Mouse (Mus musculus): ENCODE results near the gene Esr2. TPM values are rescaled to one million over a fixed set of nuclear protein-coding genes. Genes with fewer than 3 reads are reported as not detected.
"Not testable (repeated sequence)": the region's sequence is repeated elsewhere in the genome, so short reads cannot be mapped to it uniquely, and the experiment has no call there.

The Esr2 gene
- polyA plus RNA-seq, 1 experiment from 2014 or later = 0.05 TPM

DNA sequence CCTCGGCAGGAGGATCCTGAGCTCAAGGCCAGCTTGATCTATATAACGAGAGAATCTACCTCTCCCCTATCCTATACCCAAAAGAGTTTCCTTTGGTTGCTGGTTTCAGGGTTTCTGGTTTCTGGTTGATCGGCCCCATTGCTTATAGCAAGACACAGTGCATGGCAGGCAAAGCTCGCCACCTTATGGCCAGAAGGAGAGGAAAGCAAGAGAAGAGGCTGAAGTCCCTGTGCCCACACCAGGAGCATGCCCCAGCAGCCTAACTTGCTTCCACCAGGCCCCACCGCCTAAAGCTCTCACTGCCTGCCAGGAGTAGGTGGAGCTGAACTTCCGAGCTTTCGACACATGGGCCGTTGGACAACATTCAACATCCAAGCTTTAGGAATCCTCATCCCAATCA is 10.8 kb upstream of the Esr2 start:
- H3K27me3 ChIP-seq = no peaks in the 10 kb centered on the region
- H3K36me3 ChIP-seq = no peaks in the 10 kb centered on the region
- no peaks in the 10 kb centered on the region for H3K4me1 ChIP-seq (replicated peaks)
- no peaks in the 10 kb centered on the region for H3K9me3 ChIP-seq (replicated peaks)
- H3K4me3 ChIP-seq (replicated peaks) = no peak overlapping the region
- ATAC-seq (ENCODE audit: low read depth) = no peak
- no peak overlapping the region for H3K27ac ChIP-seq
- no peak for DNase-seq
- H3K9ac ChIP-seq = no peak overlapping the region
- no peak overlapping the region for H3K4me2 ChIP-seq
- WGBS (ENCODE audit: insufficient replicate concordance) = 38% methylated on average over 8 of the region's 8 CpGs

DNA sequence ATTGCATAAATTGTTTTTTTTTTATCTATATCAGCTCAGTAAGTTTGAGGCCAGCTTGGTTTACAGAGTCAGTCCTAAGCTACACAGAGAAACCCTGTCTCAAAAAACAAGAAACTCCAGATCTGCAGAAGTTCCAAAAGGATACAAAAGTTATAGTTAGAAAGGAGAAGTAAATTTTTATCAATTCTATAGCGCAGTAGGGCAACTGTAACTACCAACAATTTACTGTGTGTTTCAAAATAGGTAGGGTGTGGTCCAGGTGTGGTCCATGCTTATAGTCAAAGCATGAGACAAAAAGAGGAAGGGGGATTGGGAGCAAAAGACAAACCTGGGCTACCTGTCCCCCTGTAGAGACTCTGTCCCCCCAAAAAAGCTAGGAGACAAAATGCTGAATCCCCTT is 9.4 kb upstream of the Esr2 start:
- no peak overlapping the region for H3K4me3 ChIP-seq (replicated peaks)
- no peaks in the 10 kb centered on the region for H3K27me3 ChIP-seq
- no peaks in the 10 kb centered on the region for H3K36me3 ChIP-seq
- no peak for DNase-seq
- ATAC-seq (ENCODE audit: low read depth) = no peak
- WGBS (ENCODE audit: insufficient replicate concordance) = 76% methylated on average over 1 of the region's 1 CpGs
- no peaks in the 10 kb centered on the region for H3K4me1 ChIP-seq (replicated peaks)
- H3K27ac ChIP-seq = no peak overlapping the region
- no peaks in the 10 kb centered on the region for H3K9me3 ChIP-seq (replicated peaks)
- H3K9ac ChIP-seq = no peak overlapping the region
- H3K4me2 ChIP-seq = no peak overlapping the region

- H3K9ac ChIP-seq = no peak overlapping the region
- no peaks in the 10 kb centered on the region for H3K9me3 ChIP-seq (replicated peaks)
- no peak overlapping the region for H3K27ac ChIP-seq
- H3K27me3 ChIP-seq = no peaks in the 10 kb centered on the region
- H3K4me2 ChIP-seq = no peak overlapping the region
- 53% methylated on average over 10 of the region's 10 CpGs for WGBS (ENCODE audit: insufficient replicate concordance)
- H3K4me1 ChIP-seq (replicated peaks) = no peaks in the 10 kb centered on the region
- H3K36me3 ChIP-seq = no peaks in the 10 kb centered on the region
- H3K4me3 ChIP-seq (replicated peaks) = no peak overlapping the region
- ATAC-seq (ENCODE audit: low read depth) (no peak), DNase-seq (no peak)
Measured at GRCm38 (mm10) chr12:76185167-76185816, 8.2 kb upstream of the Esr2 start.

DNA sequence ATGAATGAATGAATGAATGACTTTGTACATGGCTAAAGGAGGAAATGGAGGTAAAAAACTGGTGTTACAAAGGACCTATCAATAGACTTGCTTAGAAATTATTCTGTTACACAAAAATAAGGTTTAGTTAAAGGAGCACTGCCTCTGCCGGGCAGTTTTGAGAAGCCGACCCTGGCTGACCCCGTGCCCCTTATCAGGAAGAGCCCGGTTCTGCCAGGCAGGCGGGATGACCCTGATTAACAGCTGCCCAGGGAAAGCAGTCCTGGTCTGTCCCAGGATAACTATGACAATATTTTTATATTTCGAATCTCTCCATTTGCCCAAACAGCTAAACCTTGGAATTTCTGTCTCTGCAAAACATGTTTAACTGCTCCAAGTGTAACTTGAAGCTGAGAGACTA is 7.2 kb upstream of the Esr2 start:
- H3K4me1 ChIP-seq (replicated peaks) = no peaks in the 10 kb centered on the region
- H3K9me3 ChIP-seq (replicated peaks) = no peaks in the 10 kb centered on the region
- WGBS (ENCODE audit: insufficient replicate concordance) = 46% methylated on average over 6 of the region's 6 CpGs
- no peaks in the 10 kb centered on the region for H3K27me3 ChIP-seq
- no peak overlapping the region for H3K4me3 ChIP-seq (replicated peaks)
- no peak overlapping the region for H3K27ac ChIP-seq
- H3K36me3 ChIP-seq = no peaks in the 10 kb centered on the region
- H3K9ac ChIP-seq = no peak overlapping the region
- no peak for ATAC-seq (ENCODE audit: low read depth)
- no peak overlapping the region for H3K4me2 ChIP-seq
- no peak for DNase-seq

GRCm38 (mm10) chr12:76182831-76183230 is 5.8 kb upstream of the Esr2 start:
- Histone ChIP-seq H3K36me3 (no peaks in the 10 kb centered on the region), H3K4me1 (replicated peaks) (no peaks in the 10 kb centered on the region), H3K9me3 (replicated peaks) (no peaks in the 10 kb centered on the region), H3K4me2 (no peak overlapping the region), H3K4me3 (replicated peaks) (no peak overlapping the region), H3K27ac (no peak overlapping the region), H3K9ac (no peak overlapping the region), H3K27me3 (peaks cover 4% of the 10 kb centered on the region; the same call in 1 of the 2 replicates)
- DNase-seq (no peak), ATAC-seq (ENCODE audit: low read depth) (no peak)
- WGBS (ENCODE audit: insufficient replicate concordance) = 66% methylated on average over 6 of the region's 6 CpGs

DNA sequence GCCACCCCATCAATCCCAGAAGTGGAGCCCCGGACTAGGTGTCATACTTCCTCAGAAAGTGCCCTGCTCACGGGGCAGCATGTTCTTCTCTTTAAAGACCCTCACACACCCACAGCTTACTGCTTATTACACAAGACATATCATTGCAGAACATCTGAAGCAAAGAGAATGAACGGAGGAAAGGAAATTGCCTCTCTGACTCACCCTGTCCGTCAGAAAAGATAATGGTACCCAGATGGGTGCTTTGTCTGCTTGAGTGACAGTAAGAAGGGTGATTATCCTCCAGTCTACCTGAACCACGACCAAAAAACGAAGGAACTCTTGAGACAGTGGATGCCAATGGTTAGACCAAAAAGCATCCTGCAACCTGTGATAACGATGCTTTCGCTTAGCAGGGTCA is 4.4 kb upstream of the Esr2 start:
- H3K9me3 ChIP-seq (replicated peaks) = no peaks in the 10 kb centered on the region
- WGBS (ENCODE audit: insufficient replicate concordance) = 33% methylated on average over 8 of the region's 8 CpGs
- no peak overlapping the region for H3K27ac ChIP-seq
- H3K36me3 ChIP-seq = no peaks in the 10 kb centered on the region
- DNase-seq (no peak), ATAC-seq (ENCODE audit: low read depth) (no peak)
- no peak overlapping the region for H3K9ac ChIP-seq
- H3K27me3 ChIP-seq = peaks cover 18% of the 10 kb centered on the region
- peaks cover 6% of the 10 kb centered on the region; the same call in 1 of the 2 replicates for H3K4me1 ChIP-seq (replicated peaks)
- H3K4me3 ChIP-seq (replicated peaks) = no peak overlapping the region
- H3K4me2 ChIP-seq = no peak overlapping the region

- Histone ChIP-seq H3K9ac (no peak overlapping the region), H3K4me3 (replicated peaks) (no peak overlapping the region), H3K27ac (no peak overlapping the region), H3K27me3 (peaks cover 28% of the 10 kb centered on the region), H3K9me3 (replicated peaks) (no peaks in the 10 kb centered on the region), H3K4me1 (replicated peaks) (peaks cover 6% of the 10 kb centered on the region; the same call in 1 of the 2 replicates), H3K36me3 (no peaks in the 10 kb centered on the region), H3K4me2 (no peak overlapping the region)
- ATAC-seq (ENCODE audit: low read depth) (no peak), DNase-seq (no peak)
- 58% methylated on average over 6 of the region's 6 CpGs for WGBS (ENCODE audit: insufficient replicate concordance)
Measured at GRCm38 (mm10) chr12:76180442-76180841, 3.4 kb upstream of the Esr2 start.

GRCm38 (mm10) chr12:76179527-76179926 is 2.5 kb upstream of the Esr2 start:
- no peak overlapping the region for H3K9ac ChIP-seq
- H3K27ac ChIP-seq = no peak overlapping the region
- no peak overlapping the region for H3K4me3 ChIP-seq (replicated peaks)
- no peak overlapping the region for H3K4me2 ChIP-seq
- H3K9me3 ChIP-seq (replicated peaks) = no peaks in the 10 kb centered on the region
- WGBS (ENCODE audit: insufficient replicate concordance) = 39% methylated on average over 4 of the region's 4 CpGs
- DNase-seq = no peak
- peaks cover 6% of the 10 kb centered on the region; the same call in 1 of the 2 replicates for H3K4me1 ChIP-seq (replicated peaks)
- peaks cover 34% of the 10 kb centered on the region for H3K27me3 ChIP-seq
- H3K36me3 ChIP-seq = no peaks in the 10 kb centered on the region
- no peak for ATAC-seq (ENCODE audit: low read depth)

- Histone ChIP-seq H3K4me1 (replicated peaks) (peaks cover 6% of the 10 kb centered on the region; the same call in 1 of the 2 replicates), H3K27ac (no peak overlapping the region), H3K9ac (no peak overlapping the region), H3K4me2 (no peak overlapping the region), H3K27me3 (peaks cover 36% of the 10 kb centered on the region), H3K4me3 (replicated peaks) (no peak overlapping the region), H3K36me3 (no peaks in the 10 kb centered on the region), H3K9me3 (replicated peaks) (no peaks in the 10 kb centered on the region)
- WGBS (ENCODE audit: insufficient replicate concordance) = 64% methylated on average over 5 of the region's 5 CpGs
- DNase-seq = no peak
- no peak for ATAC-seq (ENCODE audit: low read depth)
Measured at GRCm38 (mm10) chr12:76179051-76179450, 2.0 kb upstream of the Esr2 start.

DNA sequence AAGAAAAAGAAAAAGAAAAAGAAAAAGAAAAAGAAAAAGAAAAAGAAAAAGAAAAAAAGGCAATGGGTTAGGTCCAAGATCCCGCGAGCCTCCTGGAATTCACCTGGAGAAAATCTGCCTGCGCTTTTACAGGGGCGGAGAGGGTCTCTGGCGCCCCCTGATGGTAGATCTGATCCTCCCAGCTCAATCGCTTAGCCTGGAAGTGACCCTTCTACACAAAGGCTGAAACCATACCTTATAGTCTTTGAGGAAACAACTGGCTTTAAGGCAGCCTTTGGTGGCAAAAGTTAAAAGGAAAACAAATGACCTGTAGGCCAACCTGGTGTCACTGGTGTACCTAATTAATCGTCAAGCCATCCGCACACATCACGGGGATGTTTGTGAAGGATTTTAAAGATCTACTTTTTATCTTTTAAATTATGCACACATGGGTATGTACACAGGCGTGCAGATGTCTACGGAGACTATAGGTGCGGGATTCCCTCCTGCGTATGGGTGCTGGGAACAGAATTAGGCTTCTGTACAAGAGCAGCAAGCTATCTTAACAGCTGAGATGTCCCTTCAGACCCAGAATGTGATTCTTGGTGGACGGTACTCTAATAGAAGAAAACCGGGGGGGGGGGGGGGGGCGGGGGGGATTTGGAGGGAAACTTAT is 932 bp upstream of the Esr2 start:
- no peaks in the 10 kb centered on the region for H3K36me3 ChIP-seq
- WGBS (ENCODE audit: insufficient replicate concordance) = 38% methylated on average over 16 of the region's 16 CpGs
- no peaks in the 10 kb centered on the region for H3K9me3 ChIP-seq (replicated peaks)
- no peak overlapping the region for H3K27ac ChIP-seq
- H3K4me3 ChIP-seq (replicated peaks) = peak overlapping the region; percentile 39; the same call in 1 of the 2 replicates
- peaks cover 36% of the 10 kb centered on the region for H3K27me3 ChIP-seq
- H3K4me1 ChIP-seq (replicated peaks) = peaks cover 6% of the 10 kb centered on the region; the same call in 1 of the 2 replicates
- no peak overlapping the region for H3K9ac ChIP-seq
- no peak for ATAC-seq (ENCODE audit: low read depth)
- DNase-seq = peak; percentile 19
- H3K4me2 ChIP-seq = peak overlapping the region; percentile 65

DNA sequence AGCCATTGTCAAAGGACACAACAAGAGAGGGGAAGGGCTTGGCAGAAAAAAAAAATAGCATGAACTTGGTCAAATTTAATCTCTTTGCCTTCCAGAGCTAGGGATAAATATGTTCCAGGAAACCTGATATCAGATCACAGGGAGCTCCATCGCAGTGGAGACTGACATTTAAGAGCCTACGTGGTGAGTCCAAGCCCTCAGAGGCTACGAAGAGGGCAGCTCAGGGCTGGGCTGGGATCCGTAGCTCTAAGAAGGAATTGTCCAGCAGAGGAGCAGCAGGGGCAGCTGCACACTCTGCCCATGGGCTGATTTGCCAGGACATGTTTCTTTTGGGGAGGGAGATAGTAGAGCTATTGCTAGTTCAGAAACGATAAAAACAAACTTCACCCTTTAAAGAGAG is 11.4 kb downstream of the Esr2 start:
- Histone ChIP-seq H3K4me1 (replicated peaks) (no peaks in the 10 kb centered on the region), H3K36me3 (no peaks in the 10 kb centered on the region), H3K27me3 (no peaks in the 10 kb centered on the region), H3K4me2 (no peak overlapping the region), H3K9me3 (replicated peaks) (no peaks in the 10 kb centered on the region), H3K9ac (no peak overlapping the region), H3K4me3 (replicated peaks) (no peak overlapping the region), H3K27ac (no peak overlapping the region)
- ATAC-seq (ENCODE audit: low read depth) (no peak), DNase-seq (no peak)
- WGBS (ENCODE audit: insufficient replicate concordance) = 59% methylated on average over 5 of the region's 5 CpGs

GRCm38 (mm10) chr12:76152389-76152788 is 24.7 kb downstream of the Esr2 start:
- WGBS (ENCODE audit: insufficient replicate concordance) = 13% methylated on average over 30 of the region's 30 CpGs
- peak overlapping the region; percentile 43 for H3K4me2 ChIP-seq
- H3K27ac ChIP-seq; H3K9me3 ChIP-seq (replicated peaks); H3K36me3 ChIP-seq; ATAC-seq (ENCODE audit: low read depth); H3K4me1 ChIP-seq (replicated peaks); DNase-seq; H3K9ac ChIP-seq: not testable (repeated sequence)
- H3K27me3 ChIP-seq = peaks cover 23% of the 10 kb centered on the region
- H3K4me3 ChIP-seq (replicated peaks) = peak overlapping the region; percentile 25

Measured in liver, embryonic 13.5 days (tissue).